Mouse (Mus musculus): ENCODE measurements around the gene Epn2.

DNA sequence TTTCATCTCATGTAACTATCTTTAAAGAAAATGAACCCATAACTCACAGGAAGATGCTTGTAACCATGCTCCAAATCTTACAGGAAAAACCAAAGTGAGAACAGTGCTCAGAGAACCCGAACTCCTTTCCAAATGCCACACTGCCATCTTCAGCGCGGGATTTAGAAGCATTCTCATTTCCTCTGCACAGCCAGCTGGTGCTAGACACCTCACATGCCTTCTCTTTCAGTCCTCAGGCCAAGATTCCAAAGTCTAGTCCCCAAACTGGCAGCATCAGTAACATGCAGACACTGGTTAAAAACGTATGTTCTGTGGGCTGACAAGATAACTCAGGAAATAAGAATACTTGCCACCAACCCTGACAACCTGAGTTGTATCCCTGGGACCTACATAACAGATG, 6.2 kb downstream of the Epn2 start:
- TF ChIP-seq POLR2A (IDR thresholded peaks at IDR 0.05; ENCODE audit: insufficient read depth, low read length) = no peak
- no peak for TF ChIP-seq CTCF (IDR thresholded peaks at IDR 0.05; ENCODE audit: low read depth, low read length)

All from ES-Bruce4 (cell line).